Mouse (Mus musculus): Measurements from ENCODE around the gene 5730409E04Rik. TPM values are rescaled to one million over a fixed set of nuclear protein-coding genes. Genes with fewer than 3 reads are reported as not detected.

5730409E04Rik gene
- polyA plus RNA-seq, 1 experiment from 2014 or later: 1.8 TPM

DNA sequence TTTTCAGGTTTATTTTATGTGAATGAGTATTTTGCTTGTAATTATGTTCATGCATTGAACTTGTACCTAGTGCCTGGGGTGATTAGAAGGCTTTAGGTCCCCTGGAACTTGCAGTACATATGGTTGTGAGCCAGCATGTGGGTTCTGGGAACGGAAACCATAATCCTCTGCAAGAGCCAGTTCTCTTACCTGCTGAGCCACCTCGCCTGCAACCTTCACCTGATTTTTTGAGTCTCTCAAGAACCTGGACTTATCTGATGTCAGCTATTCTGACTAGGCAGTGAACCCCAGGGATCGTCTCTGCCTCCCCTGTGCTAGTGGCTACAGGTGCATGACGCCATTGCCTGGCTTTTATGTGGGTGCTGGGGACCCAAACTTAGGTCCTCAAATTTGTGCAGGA lies 3.9 kb upstream of the 5730409E04Rik start:
- no peak for DNase-seq (ENCODE audit: low spot score)
- H3K27me3 ChIP-seq (ENCODE audit: low read depth, poor library complexity, severe bottlenecking): peaks cover 5% of the 10 kb centered on the region; the same call in 1 of the 2 replicates
- 86% methylated on average over 4 of the region's 4 CpGs for WGBS

DNA sequence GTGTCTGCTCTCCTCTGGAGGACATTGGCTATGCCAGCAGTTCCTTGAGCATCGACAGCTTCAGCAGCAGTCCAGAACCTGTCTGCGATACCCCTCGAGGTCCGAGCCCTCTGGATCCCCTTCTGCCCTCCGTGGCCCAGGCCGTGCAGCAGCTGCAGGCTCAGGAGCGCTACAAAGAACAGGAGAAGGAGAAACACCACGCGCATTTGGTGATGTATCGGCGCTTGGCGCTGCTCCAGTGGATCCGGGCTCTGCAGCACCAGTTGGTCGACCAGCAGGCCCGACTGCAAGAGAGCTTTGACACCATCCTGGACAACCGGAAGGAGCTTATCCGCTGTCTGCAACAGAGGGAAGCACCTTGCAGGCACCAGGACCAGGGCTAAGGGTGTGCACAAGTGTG lies 2.4 kb downstream of the 5730409E04Rik start:
- DNase-seq (ENCODE audit: low spot score): no peak
- WGBS: 92% methylated on average over 17 of the region's 17 CpGs
- Histone ChIP-seq H3K4me3 (no peak overlapping the region), H3K9me3 (replicated peaks) (no peaks in the 10 kb centered on the region), H3K4me1 (peaks cover 12% of the 10 kb centered on the region), H3K27ac (no peak overlapping the region), H3K27me3 (ENCODE audit: low read depth, poor library complexity, severe bottlenecking) (no peaks in the 10 kb centered on the region), H3K36me3 (peaks cover 4% of the 10 kb centered on the region; the same call in 1 of the 2 replicates)

More for the DNA sequence above, 3.9 kb upstream of the 5730409E04Rik start:
- Histone ChIP-seq H3K27ac (no peak overlapping the region), H3K36me3 (no peaks in the 10 kb centered on the region), H3K9me3 (replicated peaks) (no peaks in the 10 kb centered on the region), H3K4me1 (peaks cover 21% of the 10 kb centered on the region), H3K4me3 (no peak overlapping the region)

DNA sequence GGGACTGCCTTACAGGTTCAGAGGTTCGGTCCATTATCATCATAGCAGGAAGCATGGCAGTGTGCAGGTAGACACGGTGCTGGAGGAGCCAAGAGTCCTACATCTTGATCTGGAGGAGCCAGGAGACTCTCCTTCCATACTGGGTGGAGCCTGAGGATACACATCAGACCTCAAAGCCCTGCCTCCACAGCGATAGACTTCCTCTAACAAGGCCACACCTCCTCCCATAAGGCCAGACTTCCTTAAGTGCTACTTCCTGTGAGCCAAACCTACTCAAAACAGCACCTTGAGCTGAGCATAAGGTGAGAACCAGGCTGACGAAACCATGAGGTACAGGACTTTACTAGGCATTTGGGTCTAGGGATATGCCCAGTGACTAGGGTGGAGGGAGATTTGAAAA lies 6.7 kb downstream of the 5730409E04Rik start:
- Histone ChIP-seq H3K27me3 (ENCODE audit: low read depth, poor library complexity, severe bottlenecking) (peaks cover 29% of the 10 kb centered on the region), H3K27ac (no peak overlapping the region)

DNA sequence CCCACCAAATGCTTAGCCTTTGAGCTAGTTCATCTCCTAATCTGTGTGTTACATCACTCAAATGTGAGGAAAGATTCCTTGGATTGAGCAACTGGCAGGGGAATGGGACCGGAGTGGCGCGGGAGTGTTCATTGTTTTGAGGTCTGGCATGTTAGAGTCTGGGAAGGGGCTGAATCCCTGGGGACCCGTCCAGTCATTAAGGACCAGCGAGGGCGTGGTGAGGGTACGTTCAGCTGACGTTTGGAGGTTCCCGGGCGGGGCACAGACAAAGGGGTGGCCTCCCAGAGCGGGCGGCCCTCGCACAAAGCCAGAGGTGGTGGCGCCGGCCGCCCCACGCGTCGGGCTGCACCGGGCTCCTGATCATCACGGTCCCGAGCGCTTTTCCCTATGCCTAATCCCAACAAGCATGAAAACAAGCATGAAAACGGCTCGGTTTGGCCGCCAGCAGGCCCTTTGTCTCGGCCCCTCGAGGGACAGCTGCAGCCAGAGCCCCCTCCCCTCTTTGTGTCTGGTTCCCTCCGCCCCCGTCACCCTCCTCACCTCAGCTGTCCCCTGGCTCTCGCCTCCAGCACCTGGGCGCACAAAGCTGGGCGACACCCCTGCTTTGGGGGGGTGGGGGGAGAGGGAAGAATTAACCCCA lies 10.2 kb downstream of the 5730409E04Rik start:
- H3K27ac ChIP-seq: peak overlapping the region; percentile 86
- no peaks in the 10 kb centered on the region for H3K36me3 ChIP-seq
- 3% methylated on average over 33 of the region's 33 CpGs for WGBS
- peaks cover 42% of the 10 kb centered on the region for H3K27me3 ChIP-seq (ENCODE audit: low read depth, poor library complexity, severe bottlenecking)
- H3K4me1 ChIP-seq: peaks cover 17% of the 10 kb centered on the region
- peak; percentile 67 for DNase-seq (ENCODE audit: low spot score)
- peak overlapping the region; percentile 46 for H3K4me3 ChIP-seq
- H3K9me3 ChIP-seq (replicated peaks): no peaks in the 10 kb centered on the region

More for the DNA sequence above, 6.7 kb downstream of the 5730409E04Rik start:
- Histone ChIP-seq H3K36me3 (peaks cover 4% of the 10 kb centered on the region; the same call in 1 of the 2 replicates), H3K4me1 (peaks cover 17% of the 10 kb centered on the region), H3K4me3 (no peak overlapping the region), H3K9me3 (replicated peaks) (no peaks in the 10 kb centered on the region)
- no peak for DNase-seq (ENCODE audit: low spot score)
- WGBS: 81% methylated on average over 4 of the region's 4 CpGs

DNA sequence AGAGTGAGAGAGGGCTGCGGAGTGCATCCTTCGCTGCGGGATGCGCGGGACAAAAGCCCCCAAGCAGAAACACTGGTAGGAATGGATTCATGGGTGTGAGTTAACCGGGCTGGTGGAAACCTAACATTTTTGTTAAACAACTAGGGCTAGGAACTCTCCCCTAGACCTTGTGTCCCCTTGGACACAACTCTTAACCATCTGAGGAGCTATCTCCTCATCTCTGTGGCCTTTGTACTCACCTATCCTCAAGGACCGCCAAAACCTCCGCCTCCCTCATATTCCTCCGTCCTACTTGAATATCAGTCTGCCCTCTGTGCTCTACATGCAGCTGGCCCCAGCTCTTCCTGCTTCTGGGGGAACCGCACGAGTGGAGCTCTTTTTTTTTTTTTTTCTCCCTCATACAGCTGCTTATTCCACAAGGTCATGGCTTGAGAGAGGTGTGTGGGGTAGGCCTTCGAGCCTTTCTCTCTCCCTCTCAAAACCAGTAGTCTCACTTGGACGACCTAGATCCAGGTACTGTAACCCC lies 10.8 kb downstream of the 5730409E04Rik start:
- Histone ChIP-seq H3K4me3 (peak overlapping the region; percentile 46), H3K27ac (peak overlapping the region; percentile 86), H3K9me3 (replicated peaks) (no peaks in the 10 kb centered on the region), H3K36me3 (no peaks in the 10 kb centered on the region), H3K27me3 (ENCODE audit: low read depth, poor library complexity, severe bottlenecking) (peaks cover 42% of the 10 kb centered on the region), H3K4me1 (peaks cover 19% of the 10 kb centered on the region)
- 32% methylated on average over 13 of the region's 13 CpGs for WGBS
- DNase-seq (ENCODE audit: low spot score): peak; percentile 35

DNA sequence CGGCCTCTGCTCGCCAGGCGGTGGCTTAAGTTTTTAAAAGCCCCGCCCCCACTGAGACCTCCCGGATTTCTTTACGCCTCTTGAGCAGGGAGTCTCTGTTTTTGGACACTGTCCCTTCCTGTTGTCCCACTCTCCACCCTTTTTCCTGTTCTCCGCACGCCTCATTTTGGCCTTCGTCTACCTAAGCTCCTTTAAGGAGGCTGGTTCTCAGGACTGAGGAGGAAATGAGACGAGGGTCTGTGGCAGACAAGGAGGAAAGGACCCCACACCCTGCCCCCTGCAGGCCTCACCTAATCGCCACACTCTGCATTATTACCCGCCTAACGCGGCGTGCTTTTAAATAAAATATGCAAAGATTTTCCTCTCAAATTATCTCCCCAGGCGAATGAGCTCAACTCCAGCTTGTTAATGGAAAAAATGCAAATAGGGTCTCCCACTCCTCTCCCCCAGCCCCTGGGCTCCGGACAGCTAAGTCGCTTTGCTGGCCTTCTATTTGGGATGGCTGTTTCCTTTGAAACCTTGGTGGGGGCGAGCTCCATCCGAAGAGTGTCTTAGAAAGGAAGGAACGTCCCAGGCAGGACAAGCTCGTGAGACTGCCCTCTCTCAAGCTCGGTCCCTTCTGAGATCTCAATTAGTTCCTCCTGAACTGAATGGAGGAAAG lies 17.5 kb downstream of the 5730409E04Rik start:
- no peaks in the 10 kb centered on the region for H3K36me3 ChIP-seq
- DNase-seq (ENCODE audit: low spot score): peak; percentile 51
- no peaks in the 10 kb centered on the region for H3K9me3 ChIP-seq (replicated peaks)
- peak overlapping the region; percentile 61; the same call in 1 of the 2 replicates for H3K27ac ChIP-seq
- WGBS: 4% methylated on average over 23 of the region's 23 CpGs
- H3K4me3 ChIP-seq: peak overlapping the region; percentile 39
- H3K27me3 ChIP-seq (ENCODE audit: low read depth, poor library complexity, severe bottlenecking): peaks cover 9% of the 10 kb centered on the region
- H3K4me1 ChIP-seq: peaks cover 19% of the 10 kb centered on the region

DNA sequence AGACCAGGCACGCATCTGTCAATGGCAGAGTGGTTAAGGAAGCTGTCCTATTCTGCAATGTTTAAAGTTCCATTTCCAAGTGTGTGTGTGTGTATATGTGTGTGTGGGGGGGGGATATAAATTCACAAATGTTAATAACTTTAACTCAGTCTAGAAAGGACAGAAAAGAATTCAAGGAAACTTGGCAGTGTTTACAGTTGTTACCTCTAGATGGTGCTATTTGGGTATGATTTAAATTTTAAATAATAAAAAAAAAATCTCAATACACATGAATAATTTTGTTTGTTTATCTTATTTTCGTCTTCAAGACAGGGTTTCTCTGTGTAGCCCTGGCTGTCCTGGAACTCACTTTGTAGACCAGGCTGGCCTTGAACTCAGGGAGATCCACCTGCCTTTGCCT lies 22.3 kb downstream of the 5730409E04Rik start:
- no peak for DNase-seq (ENCODE audit: low spot score)
- Histone ChIP-seq H3K9me3 (replicated peaks) (no peaks in the 10 kb centered on the region), H3K27me3 (ENCODE audit: low read depth, poor library complexity, severe bottlenecking) (peaks cover 22% of the 10 kb centered on the region), H3K36me3 (no peaks in the 10 kb centered on the region), H3K27ac (no peak overlapping the region), H3K4me3 (no peak overlapping the region), H3K4me1 (peaks cover 15% of the 10 kb centered on the region)
- WGBS: 61% methylated on average over 2 of the region's 2 CpGs

DNA sequence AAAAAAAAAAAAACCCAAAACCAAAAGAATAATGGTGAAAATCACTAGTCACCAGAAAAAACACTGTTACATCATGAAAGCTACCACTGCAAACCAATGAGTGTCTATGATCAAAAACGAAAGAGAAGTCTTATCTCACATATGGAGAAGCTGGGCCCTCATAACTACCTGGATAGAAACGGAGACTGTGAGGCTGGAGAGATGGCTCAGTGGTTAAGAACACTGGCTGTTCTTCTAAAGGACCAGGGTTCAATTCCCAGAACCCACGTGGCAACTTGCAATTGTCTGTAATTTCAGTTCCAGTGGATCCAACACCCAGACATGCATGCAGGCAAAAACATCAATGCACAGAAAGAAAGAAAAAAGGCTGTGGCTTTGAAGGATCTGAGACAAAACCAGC lies 23.1 kb downstream of the 5730409E04Rik start:
- Histone ChIP-seq H3K27ac (no peak overlapping the region), H3K4me3 (no peak overlapping the region), H3K27me3 (ENCODE audit: low read depth, poor library complexity, severe bottlenecking) (peaks cover 25% of the 10 kb centered on the region), H3K4me1 (peaks cover 8% of the 10 kb centered on the region), H3K9me3 (replicated peaks) (no peaks in the 10 kb centered on the region), H3K36me3 (no peaks in the 10 kb centered on the region)
- DNase-seq (ENCODE audit: low spot score): no peak
- 68% methylated on average over 3 of the region's 3 CpGs for WGBS

DNA sequence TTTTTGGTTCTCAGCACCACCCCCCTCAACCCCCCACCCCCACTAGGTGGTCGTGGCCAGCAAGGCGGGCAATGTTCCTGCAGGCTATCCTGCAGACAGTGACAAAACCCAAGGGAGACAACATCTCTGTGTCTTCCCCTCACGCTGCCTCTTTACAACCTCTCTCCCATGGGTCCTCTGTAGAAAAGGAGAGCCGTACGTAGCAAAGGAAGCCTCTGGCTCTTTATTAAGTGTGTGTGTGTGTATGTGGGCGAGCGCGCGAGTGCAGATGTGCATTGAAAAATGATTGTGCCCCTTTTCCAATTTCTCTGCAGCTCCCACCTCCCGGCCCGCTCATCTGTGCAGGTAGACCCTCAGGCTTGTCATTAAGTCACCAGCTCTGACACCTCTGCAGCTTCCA lies 26.7 kb downstream of the 5730409E04Rik start:
- WGBS: 28% methylated on average over 11 of the region's 11 CpGs
- peaks cover 7% of the 10 kb centered on the region; the same call in 1 of the 2 replicates for H3K4me1 ChIP-seq
- no peak overlapping the region for H3K4me3 ChIP-seq
- no peaks in the 10 kb centered on the region for H3K9me3 ChIP-seq (replicated peaks)
- no peaks in the 10 kb centered on the region for H3K36me3 ChIP-seq
- DNase-seq (ENCODE audit: low spot score): no peak
- no peak overlapping the region for H3K27ac ChIP-seq
- H3K27me3 ChIP-seq (ENCODE audit: low read depth, poor library complexity, severe bottlenecking): peaks cover 25% of the 10 kb centered on the region

DNA sequence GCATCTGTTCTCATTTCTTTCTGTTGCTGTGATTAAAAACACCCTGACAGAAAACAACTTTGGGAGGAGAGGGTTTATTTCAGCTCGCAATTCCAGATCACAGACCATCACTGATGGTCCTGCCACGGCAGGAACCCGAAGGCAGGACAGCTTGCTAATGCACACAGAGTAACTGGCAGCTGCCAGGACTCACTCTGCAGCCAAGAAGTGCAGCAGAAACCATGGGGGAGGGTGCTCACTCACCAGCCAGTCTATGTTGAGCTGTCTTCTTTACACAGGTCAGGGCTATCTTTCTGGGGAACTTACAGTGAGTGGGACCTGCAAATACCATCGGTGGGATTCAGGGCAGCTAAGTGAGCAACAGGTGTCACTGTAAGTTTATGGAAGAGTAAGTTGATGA lies 27.8 kb downstream of the 5730409E04Rik start:
- H3K4me3 ChIP-seq: no peak overlapping the region
- peaks cover 7% of the 10 kb centered on the region; the same call in 1 of the 2 replicates for H3K4me1 ChIP-seq
- DNase-seq (ENCODE audit: low spot score): no peak
- H3K27me3 ChIP-seq (ENCODE audit: low read depth, poor library complexity, severe bottlenecking): peaks cover 25% of the 10 kb centered on the region
- no peaks in the 10 kb centered on the region for H3K9me3 ChIP-seq (replicated peaks)
- 78% methylated on average over 4 of the region's 4 CpGs for WGBS
- no peaks in the 10 kb centered on the region for H3K36me3 ChIP-seq
- H3K27ac ChIP-seq: no peak overlapping the region

DNA sequence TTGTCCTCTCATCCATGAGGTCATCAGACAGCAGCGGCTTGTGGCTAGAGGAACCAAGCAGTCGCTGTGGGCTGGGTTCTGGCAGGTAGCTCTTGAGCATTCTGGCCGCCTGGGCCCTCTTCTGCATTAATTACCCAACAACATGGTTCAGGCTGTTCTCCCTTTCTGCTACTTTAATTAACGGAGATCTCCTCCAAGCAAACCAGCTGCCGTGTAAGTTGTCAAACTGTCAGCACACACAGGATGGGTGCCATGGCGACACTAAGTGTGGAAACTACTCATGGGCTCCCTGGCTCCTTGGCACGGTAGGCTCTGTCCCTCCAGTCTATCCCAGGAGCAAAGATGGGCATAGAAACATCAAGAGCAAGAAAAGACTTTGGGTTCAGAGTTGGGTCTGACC lies 29.7 kb downstream of the 5730409E04Rik start:
- H3K4me3 ChIP-seq: no peak overlapping the region
- peaks cover 25% of the 10 kb centered on the region for H3K27me3 ChIP-seq (ENCODE audit: low read depth, poor library complexity, severe bottlenecking)
- no peak for DNase-seq (ENCODE audit: low spot score)
- 66% methylated on average over 7 of the region's 7 CpGs for WGBS
- H3K27ac ChIP-seq: no peak overlapping the region
- H3K36me3 ChIP-seq: no peaks in the 10 kb centered on the region
- peaks cover 7% of the 10 kb centered on the region; the same call in 1 of the 2 replicates for H3K4me1 ChIP-seq
- H3K9me3 ChIP-seq (replicated peaks): no peaks in the 10 kb centered on the region

DNA sequence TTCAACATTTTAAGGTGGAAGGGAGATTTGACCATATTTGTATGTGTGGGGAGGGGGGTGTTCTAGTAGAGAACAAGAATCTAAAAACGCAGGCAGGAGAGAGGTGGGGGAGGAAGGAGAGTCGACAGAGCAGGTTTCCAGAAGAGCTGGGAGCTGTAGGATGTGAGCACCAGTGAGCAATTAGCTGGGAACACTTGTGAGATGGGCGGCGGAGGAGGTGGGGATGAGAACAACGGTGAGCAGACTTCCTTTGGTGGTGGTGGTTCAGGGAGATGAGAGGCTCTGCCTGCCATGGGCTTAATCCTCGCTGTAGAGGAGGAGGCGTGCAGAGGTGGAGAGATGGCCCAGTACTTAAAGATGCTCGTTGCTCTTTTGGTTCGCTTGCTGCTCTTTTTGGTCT lies 32.3 kb downstream of the 5730409E04Rik start:
- DNase-seq (ENCODE audit: low spot score): no peak
- H3K4me1 ChIP-seq: no peaks in the 10 kb centered on the region
- no peaks in the 10 kb centered on the region for H3K9me3 ChIP-seq (replicated peaks)
- H3K36me3 ChIP-seq: no peaks in the 10 kb centered on the region
- H3K4me3 ChIP-seq: no peak overlapping the region
- WGBS: 39% methylated on average over 9 of the region's 9 CpGs
- peaks cover 7% of the 10 kb centered on the region for H3K27me3 ChIP-seq (ENCODE audit: low read depth, poor library complexity, severe bottlenecking)
- H3K27ac ChIP-seq: no peak overlapping the region

DNA sequence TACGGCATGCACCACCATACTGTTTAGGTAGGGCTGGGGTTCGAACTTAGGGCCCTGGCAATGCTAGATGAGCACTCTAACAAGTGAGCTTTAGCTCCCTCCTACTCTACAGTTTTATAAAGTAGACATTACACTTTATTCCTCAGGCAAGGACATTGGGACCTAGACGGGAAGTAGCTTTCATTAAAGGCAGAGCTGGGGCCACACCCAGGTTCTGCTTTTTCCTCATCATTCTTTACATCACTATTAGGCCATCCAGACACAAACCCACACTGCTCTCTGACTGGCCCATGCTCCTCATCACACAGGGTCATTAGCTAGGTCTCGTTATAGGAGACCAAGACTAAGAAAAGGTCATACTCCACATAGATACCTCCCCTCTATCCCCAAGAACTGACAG lies 34.2 kb downstream of the 5730409E04Rik start:
- Histone ChIP-seq H3K9me3 (replicated peaks) (no peaks in the 10 kb centered on the region), H3K36me3 (no peaks in the 10 kb centered on the region), H3K4me3 (no peak overlapping the region), H3K27ac (no peak overlapping the region), H3K4me1 (peaks cover 3% of the 10 kb centered on the region), H3K27me3 (ENCODE audit: low read depth, poor library complexity, severe bottlenecking) (no peaks in the 10 kb centered on the region)
- WGBS: 70% methylated on average over 4 of the region's 4 CpGs
- no peak for DNase-seq (ENCODE audit: low spot score)
